Mouse (Mus musculus): ENCODE results near the gene Gpr176. TPM values are rescaled to one million over a fixed set of nuclear protein-coding genes. Genes with fewer than 3 reads are reported as not detected.
A peak's percentile ranks its signal among the peaks of the same experiment; 100 is the strongest.

Gpr176 gene
- total RNA-seq, 4 experiments from 2014 or later, result 0.05 to 0.34 (median 0.11) TPM; not detected in 1

- DNase-seq (ENCODE audit: low spot score in 2 of 2), result peak in 1 of 2 experiments; percentile 10
These were observed 507 bp upstream of the Gpr176 start for GRCm38 (mm10) chr2:118373572-118374279.

- no peak for DNase-seq (ENCODE audit: low spot score in 2 of 2)
These were observed 688 bp downstream of the Gpr176 start for GRCm38 (mm10) chr2:118372561-118372900.

GRCm38 (mm10) chr2:118371841-118372240, 1.4 kb downstream of the Gpr176 start:
- no peak for DNase-seq (ENCODE audit: low spot score in 2 of 2)

DNA sequence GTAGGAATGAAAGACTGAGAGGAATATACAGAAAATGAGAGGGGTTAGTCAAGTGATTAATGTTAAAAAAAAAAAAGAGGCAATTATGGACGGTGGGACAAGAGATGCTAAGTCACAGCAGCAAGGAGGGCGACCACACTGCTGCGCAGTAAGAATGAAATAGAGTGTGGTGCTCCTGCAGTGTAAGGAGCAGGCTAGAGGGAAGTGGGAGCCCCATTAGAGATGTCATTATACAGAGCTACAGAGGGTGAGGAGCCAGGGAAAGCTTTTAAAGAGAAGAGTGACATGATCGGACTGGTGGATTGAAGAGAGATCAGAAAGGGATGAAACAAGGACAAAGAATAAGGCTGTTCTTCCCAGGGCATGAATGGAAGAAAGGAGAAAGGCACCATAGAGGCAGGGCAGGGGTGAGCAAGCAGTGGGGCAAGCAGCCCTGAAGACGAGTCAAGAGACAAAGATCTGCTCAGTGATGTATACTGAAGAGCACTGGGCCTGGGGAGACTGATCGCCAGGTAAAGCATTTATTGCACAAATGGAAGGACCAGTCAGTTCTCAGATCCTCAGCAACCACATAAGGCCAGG, 18.0 kb downstream of the Gpr176 start:
- DNase-seq (ENCODE audit: low spot score in 2 of 2), result no peak

GRCm38 (mm10) chr2:118353916-118354403, 19.3 kb downstream of the Gpr176 start:
- DNase-seq (ENCODE audit: low spot score in 2 of 2), result no peak

- no peak for DNase-seq (ENCODE audit: low spot score in 2 of 2)
These were observed 19.7 kb downstream of the Gpr176 start for GRCm38 (mm10) chr2:118353498-118353897.

- DNase-seq (ENCODE audit: low spot score in 2 of 2), result no peak
These were observed 27.7 kb downstream of the Gpr176 start for GRCm38 (mm10) chr2:118345535-118345934.

DNA sequence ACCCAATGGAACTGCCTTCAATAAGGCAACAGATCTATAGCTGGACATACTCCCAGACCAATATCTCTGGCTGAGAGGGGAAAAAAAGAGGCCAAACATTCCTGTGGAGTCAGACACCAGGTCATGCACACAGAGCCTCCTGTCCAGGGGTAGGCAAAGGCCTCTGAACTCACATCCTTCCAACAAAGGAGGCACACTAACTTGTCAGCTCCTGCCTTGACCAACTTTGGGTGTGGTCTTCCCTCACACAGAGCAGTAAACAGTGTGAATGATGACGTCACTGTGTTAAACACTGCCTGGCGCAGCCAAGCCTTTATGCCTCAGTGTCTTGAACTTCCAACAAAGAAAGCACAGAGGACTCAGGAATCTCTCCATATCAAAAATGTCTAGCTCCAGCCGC, 29.3 kb downstream of the Gpr176 start:
- no peak for DNase-seq (ENCODE audit: low spot score in 2 of 2)

DNA sequence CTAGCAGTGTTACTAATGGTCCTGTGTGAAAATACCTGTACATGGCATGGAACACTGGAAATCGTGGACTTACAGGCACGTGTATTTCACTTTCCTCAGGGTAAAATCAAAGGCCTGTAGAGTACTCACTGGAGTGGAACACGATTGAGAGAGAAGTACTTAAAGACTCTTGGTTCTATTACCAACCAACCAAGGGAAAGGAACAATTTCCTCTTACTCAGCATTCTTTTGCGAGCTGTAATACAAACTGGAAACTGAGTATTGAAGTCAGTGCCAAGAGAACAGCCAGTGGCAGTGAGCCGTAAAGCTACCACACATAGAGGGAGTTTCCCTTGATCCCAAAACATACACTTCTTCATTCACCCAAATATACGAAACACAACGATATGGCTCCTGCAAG, 31.9 kb downstream of the Gpr176 start:
- no peak for DNase-seq (ENCODE audit: low spot score in 2 of 2)

GRCm38 (mm10) chr2:118336084-118336483, 37.1 kb downstream of the Gpr176 start:
- DNase-seq (ENCODE audit: low spot score in 2 of 2), result no peak

DNA sequence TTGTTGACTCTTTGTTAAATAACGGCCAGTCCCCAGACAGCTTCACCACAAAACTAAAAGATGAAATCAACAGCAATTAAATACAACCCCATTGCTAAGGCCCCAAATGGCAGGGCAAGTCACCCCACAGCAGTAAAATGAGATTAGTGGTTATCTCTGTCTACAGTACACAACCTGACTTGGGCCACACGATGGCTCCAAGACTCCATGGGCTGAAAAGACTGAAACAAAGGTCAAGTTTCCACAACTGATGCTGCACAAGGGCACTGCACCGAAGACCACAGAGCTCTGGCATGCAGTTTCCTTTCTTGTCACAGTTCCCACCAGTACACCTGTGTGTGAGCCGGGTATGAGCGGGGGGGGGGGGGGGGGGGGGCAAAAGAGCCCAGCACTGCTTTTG, 50.6 kb downstream of the Gpr176 start:
- DNase-seq (ENCODE audit: low spot score in 2 of 2), result no peak

DNA sequence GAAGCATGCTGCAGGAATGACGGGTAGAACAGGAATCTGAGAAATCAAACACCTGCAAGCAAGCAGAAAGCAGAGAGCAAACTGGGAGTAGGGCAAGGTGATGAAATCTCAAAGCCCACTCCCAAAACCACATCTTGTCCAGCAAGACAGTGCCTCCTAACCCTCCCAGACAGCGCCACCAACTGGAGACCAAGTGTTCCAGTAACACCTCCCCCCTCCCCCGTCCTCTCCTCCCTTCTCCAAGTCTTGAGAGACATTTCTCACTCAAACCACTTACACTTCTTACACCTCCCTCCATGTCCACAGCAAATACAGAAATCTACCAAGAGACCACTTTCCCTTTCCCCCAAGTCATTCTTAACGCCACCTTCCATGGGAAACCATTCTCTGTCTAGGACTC, 51.4 kb downstream of the Gpr176 start:
- no peak for DNase-seq (ENCODE audit: low spot score in 2 of 2)

- DNase-seq (ENCODE audit: low spot score in 2 of 2), result no peak
These were observed 52.1 kb downstream of the Gpr176 start for GRCm38 (mm10) chr2:118321094-118321493.

GRCm38 (mm10) chr2:118320519-118320918, 52.7 kb downstream of the Gpr176 start:
- DNase-seq (ENCODE audit: low spot score in 2 of 2), result no peak

DNA sequence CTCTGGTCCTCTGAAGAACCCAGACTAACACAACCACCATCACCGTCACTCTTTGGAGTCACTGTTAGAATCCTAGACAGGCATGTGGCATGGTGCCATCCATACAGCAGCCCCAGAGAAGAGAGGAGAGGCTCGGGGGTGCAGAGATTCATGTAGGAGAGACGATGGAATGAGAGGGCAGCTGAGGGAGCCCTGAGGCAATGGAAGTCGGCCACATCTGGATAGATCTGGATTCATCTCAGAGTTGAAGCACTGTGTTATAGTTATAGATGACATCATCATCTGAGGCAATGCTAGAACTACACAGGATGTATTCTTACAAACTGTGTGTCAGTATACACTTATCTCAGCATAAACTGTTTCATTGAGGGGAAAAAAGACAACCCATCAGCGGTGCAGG, 54.0 kb downstream of the Gpr176 start:
- DNase-seq (ENCODE audit: low spot score in 2 of 2), result no peak

DNA sequence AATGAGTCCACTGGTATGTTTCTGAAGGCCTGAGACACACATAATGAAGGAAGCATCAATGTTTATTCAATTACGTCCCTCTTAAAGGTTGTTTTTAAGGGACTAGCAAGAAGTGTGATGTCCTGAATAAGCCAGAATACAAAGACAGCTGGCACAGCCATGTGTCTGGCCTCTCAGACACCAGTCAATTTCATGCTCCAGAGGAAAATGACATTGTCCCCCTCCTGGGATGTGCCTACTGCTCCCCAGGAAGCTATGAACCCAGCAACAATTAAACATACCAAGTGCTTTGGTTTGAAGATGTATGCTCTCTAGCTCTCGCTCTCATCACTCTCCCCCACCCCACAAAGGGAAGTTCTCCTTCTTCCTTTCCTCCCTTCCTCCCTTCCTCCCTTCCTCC, 56.3 kb downstream of the Gpr176 start:
- no peak for DNase-seq (ENCODE audit: low spot score in 2 of 2)

- DNase-seq (ENCODE audit: low spot score in 2 of 2), result no peak
These were observed 57.4 kb downstream of the Gpr176 start for GRCm38 (mm10) chr2:118315656-118316402.

DNA sequence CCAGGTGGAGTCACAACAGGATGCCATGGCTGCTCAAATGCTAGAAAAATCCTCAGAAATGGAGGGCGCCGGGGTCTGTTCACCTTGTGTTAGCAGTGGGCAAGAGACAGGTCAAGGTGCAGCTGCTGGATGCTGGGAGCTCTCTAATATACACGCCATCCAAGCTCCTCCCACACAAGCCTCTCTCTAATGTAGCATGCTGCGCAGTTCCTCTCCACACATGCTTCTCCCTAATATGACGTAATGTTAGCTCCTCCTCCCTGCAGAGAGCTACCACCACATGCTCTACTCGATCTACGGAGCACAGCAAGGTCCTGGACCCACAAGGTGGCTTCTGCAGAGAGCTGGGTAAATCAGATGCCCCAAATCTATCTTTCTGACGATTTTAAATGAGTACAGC, 65.7 kb downstream of the Gpr176 start:
- DNase-seq (ENCODE audit: low spot score in 2 of 2), result no peak

GRCm38 (mm10) chr2:118306966-118307365, 66.3 kb downstream of the Gpr176 start:
- DNase-seq (ENCODE audit: low spot score in 2 of 2), result no peak

- no peak for DNase-seq (ENCODE audit: low spot score in 2 of 2)
These were observed 66.7 kb downstream of the Gpr176 start for GRCm38 (mm10) chr2:118306522-118306895.

- no peak for DNase-seq (ENCODE audit: low spot score in 2 of 2)
These were observed 67.2 kb downstream of the Gpr176 start for GRCm38 (mm10) chr2:118305827-118306521.

DNA sequence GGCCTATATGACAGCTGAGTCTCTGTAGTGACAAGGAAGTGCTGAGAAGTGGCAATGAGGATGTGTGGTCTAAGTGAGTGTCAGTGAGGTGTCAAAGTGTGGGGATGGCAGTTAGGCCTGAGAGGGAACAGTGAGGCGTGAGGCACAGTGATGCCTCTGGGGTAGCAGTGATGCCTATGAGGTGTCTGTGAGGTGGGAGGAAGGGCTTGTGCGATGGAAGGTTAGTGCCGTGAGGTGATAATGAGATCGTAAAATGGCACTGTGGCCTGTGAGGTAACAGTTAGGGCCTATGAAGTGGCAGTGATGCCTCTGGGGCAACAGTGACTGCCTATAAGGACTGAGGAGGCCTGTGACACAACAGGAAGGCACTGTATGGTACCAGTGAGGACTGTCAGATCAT, 69.8 kb downstream of the Gpr176 start:
- DNase-seq (ENCODE audit: low spot score in 2 of 2), result no peak
